Mouse (Mus musculus) forebrain, embryonic 13.5 days (tissue): ENCODE results near the gene Mycn. TPM values are rescaled to one million over a fixed set of nuclear protein-coding genes. Genes with fewer than 3 reads are reported as not detected.

ENCODE experiments used
- ATAC-seq: fragments of 200-750 bp; cut with Nextera tagmentation; 2 replicates; pipeline ENCODE4 v1.8.0; 2017
- H3K27ac ChIP-seq: fragments of 300-500 bp; sonication (generic); 2 replicates; pipeline ENCODE4 v1.5.1; 2015; ENCODE audit warnings: inconsistent platforms, mild to moderate bottlenecking, moderate library complexity
- H3K27me3 ChIP-seq: fragments of 300-500 bp; sonication (generic); 2 replicates; pipeline ENCODE4 v1.6.1; 2015; ENCODE audit warnings: mild to moderate bottlenecking, inconsistent platforms
- H3K36me3 ChIP-seq: fragments of 300-500 bp; sonication (generic); 2 replicates; pipeline ENCODE4 v1.6.1; 2015; ENCODE audit warnings: mild to moderate bottlenecking, inconsistent platforms; ENCODE audit not compliant: poor library complexity, severe bottlenecking
- H3K4me1 ChIP-seq: fragments of 300-500 bp; sonication (generic); 2 replicates; pipeline ENCODE4 v1.6.1; 2015; ENCODE audit warnings: inconsistent platforms
- H3K4me2 ChIP-seq: fragments of 300-500 bp; sonication (generic); 2 replicates; pipeline ENCODE4 v1.6.1; 2015; ENCODE audit warnings: inconsistent platforms, mild to moderate bottlenecking, moderate library complexity
- H3K4me3 ChIP-seq: fragments of 300-500 bp; sonication (generic); 2 replicates; pipeline ENCODE4 v1.5.1; 2015; ENCODE audit warnings: mild to moderate bottlenecking, inconsistent platforms
- H3K9ac ChIP-seq: fragments of 300-500 bp; sonication (generic); 2 replicates; pipeline ENCODE4 v1.6.1; 2015; ENCODE audit warnings: mild to moderate bottlenecking, inconsistent platforms
- H3K9me3 ChIP-seq: fragments of 300-500 bp; sonication (generic); replicated peaks from 2 replicates; pipeline ENCODE4 v1.6.1; 2016; ENCODE audit warnings: inconsistent platforms
- WGBS: fragments of 180-500 bp; shearing (Covaris S2); methylation state at CpG from one replicate; pipeline ENCODE4 v1.1.7; 2015; 5-methylcytosine and 5-hydroxymethylcytosine counted together
- polyA plus RNA-seq: library from polyadenylated mRNA; unstranded; fragments of >200 nt; fragmentation: Nextera tagmentation; extraction: Ambion mirVana; gene quantifications from 2 replicates; pipeline ENCODE4 v1.2.1, GENCODE M21; 2015

Mycn gene
- polyA plus RNA-seq, result 110 and 114 TPM in 2 replicates

GRCm38 (mm10) chr12:12941661-12942363 lies at the start of gene Mycn:
Mycn (minus strand) TSS chr12:12941914.
- peak within 1 kb of the TSS; percentile 98 for H3K4me3 ChIP-seq
- WGBS, result under 1% methylated on average over 37 of the region's 38 CpGs
- H3K27me3 ChIP-seq, result no peaks in the 10 kb centered on the region
- peaks cover 20% of the 10 kb centered on the region for H3K4me1 ChIP-seq
- no peaks in the 10 kb centered on the region for H3K9me3 ChIP-seq
- H3K36me3 ChIP-seq, result peaks cover 24% of the 10 kb centered on the region
- H3K4me2 ChIP-seq, result peak within 1 kb of the TSS; percentile 91
- peak within 1 kb of the TSS; percentile 97 for H3K27ac ChIP-seq
- ATAC-seq, result peak; percentile 78
- peak within 1 kb of the TSS; percentile 99 for H3K9ac ChIP-seq

- no peak overlapping the region for H3K27ac ChIP-seq
- 61% methylated on average over 8 of the region's 8 CpGs for WGBS
- H3K9ac ChIP-seq, result no peak overlapping the region
- no peak for ATAC-seq
- H3K9me3 ChIP-seq, result no peaks in the 10 kb centered on the region
- no peak overlapping the region for H3K4me3 ChIP-seq
- no peaks in the 10 kb centered on the region for H3K4me1 ChIP-seq
- H3K27me3 ChIP-seq, result no peaks in the 10 kb centered on the region
- no peak overlapping the region for H3K4me2 ChIP-seq
- no peaks in the 10 kb centered on the region for H3K36me3 ChIP-seq
Observed at GRCm38 (mm10) chr12:12987376-12987775, 45.7 kb upstream of the Mycn start.

GRCm38 (mm10) chr12:12986612-12987206 lies 45.0 kb upstream of the Mycn start:
- H3K4me3 ChIP-seq, result no peak overlapping the region
- no peaks in the 10 kb centered on the region for H3K4me1 ChIP-seq
- no peak for ATAC-seq
- no peak overlapping the region for H3K27ac ChIP-seq
- H3K9ac ChIP-seq, result no peak overlapping the region
- WGBS, result 85% methylated on average over 20 of the region's 20 CpGs
- H3K4me2 ChIP-seq, result no peak overlapping the region
- H3K36me3 ChIP-seq, result no peaks in the 10 kb centered on the region
- H3K9me3 ChIP-seq, result no peaks in the 10 kb centered on the region
- H3K27me3 ChIP-seq, result no peaks in the 10 kb centered on the region

- no peaks in the 10 kb centered on the region for H3K9me3 ChIP-seq
- H3K27ac ChIP-seq, result no peak overlapping the region
- WGBS, result 74% methylated on average over 1 of the region's 1 CpGs
- H3K4me1 ChIP-seq, result peaks cover 4% of the 10 kb centered on the region; the same call in 1 of the 2 replicates
- no peak for ATAC-seq
- H3K4me3 ChIP-seq, result no peak overlapping the region
- no peak overlapping the region for H3K9ac ChIP-seq
- H3K4me2 ChIP-seq, result no peak overlapping the region
- no peaks in the 10 kb centered on the region for H3K36me3 ChIP-seq
- no peaks in the 10 kb centered on the region for H3K27me3 ChIP-seq
Observed at GRCm38 (mm10) chr12:12983032-12983431, 41.3 kb upstream of the Mycn start.

- H3K4me2 ChIP-seq, result no peak overlapping the region
- WGBS, result 76% methylated on average over 1 of the region's 1 CpGs
- no peaks in the 10 kb centered on the region for H3K9me3 ChIP-seq
- H3K27me3 ChIP-seq, result no peaks in the 10 kb centered on the region
- no peak overlapping the region for H3K27ac ChIP-seq
- peaks cover 5% of the 10 kb centered on the region; the same call in 1 of the 2 replicates for H3K4me1 ChIP-seq
- no peaks in the 10 kb centered on the region for H3K36me3 ChIP-seq
- H3K9ac ChIP-seq, result no peak overlapping the region
- no peak overlapping the region for H3K4me3 ChIP-seq
- no peak for ATAC-seq
Observed at GRCm38 (mm10) chr12:12975397-12975796, 33.7 kb upstream of the Mycn start.

- no peaks in the 10 kb centered on the region for H3K9me3 ChIP-seq
- ATAC-seq, result no peak
- no peaks in the 10 kb centered on the region for H3K27me3 ChIP-seq
- no peaks in the 10 kb centered on the region for H3K36me3 ChIP-seq
- H3K9ac ChIP-seq, result no peak overlapping the region
- no peak overlapping the region for H3K4me3 ChIP-seq
- no peaks in the 10 kb centered on the region for H3K4me1 ChIP-seq
- WGBS, result 71% methylated on average over 8 of the region's 8 CpGs
- no peak overlapping the region for H3K4me2 ChIP-seq
- H3K27ac ChIP-seq, result no peak overlapping the region
Observed at GRCm38 (mm10) chr12:12972756-12973435, 31.2 kb upstream of the Mycn start.

- no peaks in the 10 kb centered on the region for H3K36me3 ChIP-seq
- no peak overlapping the region for H3K9ac ChIP-seq
- H3K27me3 ChIP-seq, result no peaks in the 10 kb centered on the region
- no peaks in the 10 kb centered on the region for H3K4me1 ChIP-seq
- H3K9me3 ChIP-seq, result no peaks in the 10 kb centered on the region
- H3K27ac ChIP-seq, result no peak overlapping the region
- H3K4me3 ChIP-seq, result no peak overlapping the region
- WGBS, result 86% methylated on average over 2 of the region's 2 CpGs
- H3K4me2 ChIP-seq, result no peak overlapping the region
- ATAC-seq, result no peak
Observed at GRCm38 (mm10) chr12:12967946-12968345, 26.2 kb upstream of the Mycn start.

- Histone ChIP-seq H3K27ac (no peak overlapping the region), H3K9me3 (no peaks in the 10 kb centered on the region), H3K9ac (no peak overlapping the region), H3K27me3 (no peaks in the 10 kb centered on the region), H3K36me3 (no peaks in the 10 kb centered on the region), H3K4me3 (no peak overlapping the region), H3K4me1 (no peaks in the 10 kb centered on the region), H3K4me2 (no peak overlapping the region)
- ATAC-seq, result no peak
- 90% methylated on average over 3 of the region's 3 CpGs for WGBS
Observed at GRCm38 (mm10) chr12:12964856-12965255, 23.1 kb upstream of the Mycn start.

- no peak for ATAC-seq
- H3K9ac ChIP-seq, result no peak overlapping the region
- no peaks in the 10 kb centered on the region for H3K9me3 ChIP-seq
- WGBS, result 87% methylated on average over 4 of the region's 4 CpGs
- H3K27ac ChIP-seq, result no peak overlapping the region
- no peaks in the 10 kb centered on the region for H3K27me3 ChIP-seq
- H3K4me2 ChIP-seq, result no peak overlapping the region
- peaks cover 9% of the 10 kb centered on the region for H3K4me1 ChIP-seq
- no peaks in the 10 kb centered on the region for H3K36me3 ChIP-seq
- H3K4me3 ChIP-seq, result no peak overlapping the region
Observed at GRCm38 (mm10) chr12:12947606-12948005, 5.9 kb upstream of the Mycn start.

GRCm38 (mm10) chr12:12943288-12943687 lies 1.6 kb upstream of the Mycn start:
- Histone ChIP-seq H3K9me3 (no peaks in the 10 kb centered on the region), H3K9ac (peak overlapping the region; percentile 71; the same call in 1 of the 2 replicates), H3K4me3 (no peak overlapping the region), H3K4me2 (peak overlapping the region; percentile 91), H3K36me3 (peaks cover 12% of the 10 kb centered on the region), H3K27me3 (no peaks in the 10 kb centered on the region), H3K4me1 (peaks cover 9% of the 10 kb centered on the region), H3K27ac (peak overlapping the region; percentile 97)
- WGBS, result 9% methylated on average over 6 of the region's 6 CpGs
- ATAC-seq, result no peak

- peak; percentile 64 for ATAC-seq
- Histone ChIP-seq H3K27me3 (no peaks in the 10 kb centered on the region), H3K9me3 (no peaks in the 10 kb centered on the region), H3K4me1 (peaks cover 13% of the 10 kb centered on the region), H3K9ac (peak overlapping the region; percentile 71), H3K4me3 (peak overlapping the region; percentile 98), H3K27ac (peak overlapping the region; percentile 97), H3K36me3 (peaks cover 17% of the 10 kb centered on the region), H3K4me2 (peak overlapping the region; percentile 91)
- WGBS, result under 1% methylated on average over 47 of the region's 47 CpGs
Observed at GRCm38 (mm10) chr12:12942364-12943050, 793 bp upstream of the Mycn start.

- Histone ChIP-seq H3K4me1 (peaks cover 26% of the 10 kb centered on the region), H3K9ac (peak overlapping the region; percentile 99), H3K27me3 (no peaks in the 10 kb centered on the region), H3K27ac (peak overlapping the region; percentile 97), H3K9me3 (no peaks in the 10 kb centered on the region), H3K36me3 (peaks cover 29% of the 10 kb centered on the region), H3K4me2 (peak overlapping the region; percentile 91), H3K4me3 (peak overlapping the region; percentile 98)
- no peak for ATAC-seq
- WGBS, result under 1% methylated on average over 20 of the region's 20 CpGs
Observed at GRCm38 (mm10) chr12:12941129-12941504, 597 bp downstream of the Mycn start.
